Comparison of ENCODE assay signal across 19 mouse cellular contexts in genomic region chr6:119009526-119009925, GRCm38 (mm10).
A peak's percentile ranks its signal among the peaks of the same experiment; 100 is the strongest.
DNase-seq lines count a peak whose midpoint lies in the region; ATAC-seq lines count a peak whose summit lies in the region.
"Had no signal": no experiment of that assay in that cellular context is flagged by ENCODE, and none has a peak within 500 bp of the region (broad histone marks: within the 10 kb centered on the region; RNA-seq: fewer than 3 reads in every experiment).

No protein-coding gene starts in this region.

- H3K4me1 ChIP-seq in embryonic facial prominence, embryonic 12.5 days = peaks cover 11% of the 10 kb centered on the region; the same call in 1 of the 2 replicates
- 0 out of 2 replicates have a peak, but pooled peaks cover 10% of the 10 kb centered on the region for H3K4me1 ChIP-seq in embryonic facial prominence, embryonic 10.5 days
- peaks cover 43% of the 10 kb centered on the region for H3K4me1 ChIP-seq in liver, embryonic 15.5 days (replicated peaks)
- H3K4me1 ChIP-seq in kidney, embryonic 14.5 days (ENCODE audit: control insufficient read depth, insufficient read depth, low read length) = no peaks in the 10 kb centered on the region

- peak overlapping the region; percentile 54 for H3K27ac ChIP-seq in embryonic facial prominence, embryonic 12.5 days
- H3K27ac ChIP-seq in embryonic facial prominence, embryonic 10.5 days (replicated peaks) = no peak overlapping the region
- no peak overlapping the region for H3K27ac ChIP-seq in liver, embryonic 15.5 days (replicated peaks)
- no peak overlapping the region for H3K27ac ChIP-seq in kidney, embryonic 14.5 days (ENCODE audit: low read depth, low read length)
- H3K27ac ChIP-seq: embryonic facial prominence, embryonic 15.5 days; hindbrain, embryonic 15.5 days; kidney, postnatal 0 days; stomach, postnatal 0 days had no signal

- DNase-seq in embryonic facial prominence, embryonic 10.5 days (ENCODE audit: low spot score) = no peak
- DNase-seq in cerebellum, adult 18-20 months = peak; percentile 55 to 67
- DNase-seq in cerebellum, postnatal 36 days = peak; percentile 47 to 62
- no peak for DNase-seq in embryo, embryonic 10 days (ENCODE audit: low spot score)
- DNase-seq in urinary bladder, postnatal 25 days (ENCODE audit: low spot score) = no peak
- DNase-seq: gastrocnemius, postnatal 25 days; heart, postnatal 36 days; lung, postnatal 14 days; right cerebral cortex, postnatal 14 days had no signal

- H3K27me3 ChIP-seq in embryonic facial prominence, embryonic 12.5 days = no peaks in the 10 kb centered on the region
- H3K27me3 ChIP-seq in embryonic facial prominence, embryonic 10.5 days (replicated peaks; ENCODE audit: low read depth, poor library complexity, severe bottlenecking) = no peaks in the 10 kb centered on the region
- no peaks in the 10 kb centered on the region for H3K27me3 ChIP-seq in liver, embryonic 15.5 days
- H3K27me3 ChIP-seq in kidney, embryonic 14.5 days (ENCODE audit: control insufficient read depth, insufficient read depth, low read length) = no peaks in the 10 kb centered on the region
- H3K27me3 ChIP-seq: embryonic facial prominence, embryonic 15.5 days; hindbrain, embryonic 15.5 days had no signal

- no peak for ATAC-seq in embryonic facial prominence, embryonic 12.5 days (ENCODE audit: insufficient number of reproducible peaks, insufficient read depth, low FRiP score, low TSS enrichment)
- ATAC-seq in liver, embryonic 15.5 days (ENCODE audit: insufficient read depth) = no peak
- ATAC-seq in kidney, embryonic 14.5 days (ENCODE audit: low FRiP score, low TSS enrichment) = no peak
- ATAC-seq: forebrain, embryonic 14.5 days; intestine, embryonic 16.5 days had no signal

- WGBS in embryonic facial prominence, embryonic 12.5 days = 84% methylated on average over 7 of the region's 7 CpGs
- WGBS in embryonic facial prominence, embryonic 10.5 days = 86% methylated on average over 7 of the region's 7 CpGs
- WGBS in liver, embryonic 15.5 days (ENCODE audit: insufficient replicate concordance) = 88% methylated on average over 7 of the region's 7 CpGs
- 85% methylated on average over 7 of the region's 7 CpGs for WGBS in kidney, embryonic 14.5 days

- no peaks in the 10 kb centered on the region for H3K36me3 ChIP-seq in embryonic facial prominence, embryonic 12.5 days
- H3K36me3 ChIP-seq in embryonic facial prominence, embryonic 10.5 days (replicated peaks) = no peaks in the 10 kb centered on the region
- peaks cover 19% of the 10 kb centered on the region; the same call in 1 of the 2 replicates for H3K36me3 ChIP-seq in liver, embryonic 15.5 days (replicated peaks)
- H3K36me3 ChIP-seq in kidney, embryonic 14.5 days (ENCODE audit: control insufficient read depth, insufficient read depth, low read length) = no peaks in the 10 kb centered on the region
- H3K36me3 ChIP-seq: embryonic facial prominence, embryonic 15.5 days; hindbrain, embryonic 15.5 days had no signal

- no peak overlapping the region for H3K4me3 ChIP-seq in embryonic facial prominence, embryonic 12.5 days
- no peak overlapping the region for H3K4me3 ChIP-seq in embryonic facial prominence, embryonic 10.5 days
- H3K4me3 ChIP-seq in liver, embryonic 15.5 days (replicated peaks) = no peak overlapping the region
- H3K4me3 ChIP-seq in kidney, embryonic 14.5 days (ENCODE audit: low read length) = no peak overlapping the region
- H3K4me3 ChIP-seq: embryonic facial prominence, embryonic 15.5 days; hindbrain, embryonic 15.5 days had no signal

- no peaks in the 10 kb centered on the region; the same call in 1 of the 2 replicates for H3K9me3 ChIP-seq in embryonic facial prominence, embryonic 12.5 days
- no peaks in the 10 kb centered on the region for H3K9me3 ChIP-seq in embryonic facial prominence, embryonic 10.5 days
- no peaks in the 10 kb centered on the region for H3K9me3 ChIP-seq in liver, embryonic 15.5 days (replicated peaks)
- no peaks in the 10 kb centered on the region for H3K9me3 ChIP-seq in kidney, embryonic 14.5 days (ENCODE audit: control insufficient read depth, low read length)
- H3K9me3 ChIP-seq: embryonic facial prominence, embryonic 15.5 days; hindbrain, embryonic 15.5 days had no signal

- H3K4me2 ChIP-seq in embryonic facial prominence, embryonic 12.5 days (replicated peaks) = no peak overlapping the region
- H3K4me2 ChIP-seq in liver, embryonic 15.5 days = peak overlapping the region; percentile 65
- no peak overlapping the region for H3K4me2 ChIP-seq in kidney, embryonic 14.5 days (replicated peaks; ENCODE audit: low read depth, low read length)
- H3K4me2 ChIP-seq: embryonic facial prominence, embryonic 15.5 days; heart, embryonic 11.5 days; hindbrain, embryonic 15.5 days had no signal

- no peak overlapping the region for H3K9ac ChIP-seq in embryonic facial prominence, embryonic 12.5 days
- no peak overlapping the region for H3K9ac ChIP-seq in liver, embryonic 15.5 days
- no peak overlapping the region for H3K9ac ChIP-seq in kidney, embryonic 14.5 days (ENCODE audit: low read depth, low read length)
- H3K9ac ChIP-seq: embryonic facial prominence, embryonic 15.5 days; hindbrain, embryonic 15.5 days had no signal

Comparison
In these comparisons a context has a peak if more than half of its experiments do, and no peak if none do; other contexts are left out.
1. DNase-seq: peak in cerebellum, adult 18-20 months (2 of 2) and cerebellum, postnatal 36 days (2 of 2); none in embryonic facial prominence, embryonic 10.5 days (single experiment), embryo, embryonic 10 days (single experiment) and urinary bladder, postnatal 25 days (single experiment).